Mouse (Mus musculus) ES-CJ7 (cell line): Measurements from ENCODE around the gene Cdk19.
"Not testable (repeated sequence)": the region's sequence is repeated elsewhere in the genome, so short reads cannot be mapped to it uniquely, and the experiment has no call there.

Experiments
- DNase-seq: peaks from one replicate; pipeline ENCODE4 v3.0.0; 2011; ENCODE audit warnings: low read depth, low spot score

Gene Cdk19

GRCm38 (mm10) chr10:40479621-40480193 is 140.3 kb downstream of the Cdk19 start:
- peak; percentile 61 for DNase-seq

GRCm38 (mm10) chr10:40481534-40481933 is 142.2 kb downstream of the Cdk19 start:
- no peak for DNase-seq

- no peak for DNase-seq
Measured at GRCm38 (mm10) chr10:40482285-40482684, 142.9 kb downstream of the Cdk19 start.

- DNase-seq, result no peak
Measured at GRCm38 (mm10) chr10:40489086-40489796, 149.9 kb downstream of the Cdk19 start.

GRCm38 (mm10) chr10:40491131-40491530 is 151.8 kb downstream of the Cdk19 start:
- no peak for DNase-seq

GRCm38 (mm10) chr10:40491748-40492147 is 152.4 kb downstream of the Cdk19 start:
- no peak for DNase-seq

- no peak for DNase-seq
Measured at GRCm38 (mm10) chr10:40494181-40495162, 155.1 kb downstream of the Cdk19 start.

- no peak for DNase-seq
Measured at GRCm38 (mm10) chr10:40497301-40498041, 158.1 kb downstream of the Cdk19 start.

- no peak for DNase-seq
Measured at GRCm38 (mm10) chr10:40498426-40498825, 159.1 kb downstream of the Cdk19 start.

GRCm38 (mm10) chr10:40499314-40500252 is 160.2 kb downstream of the Cdk19 start:
- no peak for DNase-seq

GRCm38 (mm10) chr10:40500723-40501245 is 161.4 kb downstream of the Cdk19 start:
- DNase-seq, result no peak

- no peak for DNase-seq
Measured at GRCm38 (mm10) chr10:40502734-40503133, 163.4 kb downstream of the Cdk19 start.

- DNase-seq, result no peak
Measured at GRCm38 (mm10) chr10:40510356-40510755, 171.0 kb downstream of the Cdk19 start.

- no peak for DNase-seq
Measured at GRCm38 (mm10) chr10:40511221-40511677, 171.9 kb downstream of the Cdk19 start.

- no peak for DNase-seq
Measured at GRCm38 (mm10) chr10:40512185-40512584, 172.8 kb downstream of the Cdk19 start.

- DNase-seq, result not testable (repeated sequence)
Measured at GRCm38 (mm10) chr10:40512996-40513395, 173.6 kb downstream of the Cdk19 start.

GRCm38 (mm10) chr10:40515225-40515681 is 175.9 kb downstream of the Cdk19 start:
- no peak for DNase-seq

- DNase-seq, result no peak
Measured at GRCm38 (mm10) chr10:40516421-40516820, 177.1 kb downstream of the Cdk19 start.

- no peak for DNase-seq
Measured at GRCm38 (mm10) chr10:40519586-40519985, 180.2 kb downstream of the Cdk19 start.

GRCm38 (mm10) chr10:40521579-40521978 is 182.2 kb downstream of the Cdk19 start:
- DNase-seq, result no peak
